Mouse (Mus musculus): ENCODE data around the gene Ptdss2. TPM values are rescaled to one million over a fixed set of nuclear protein-coding genes. Genes with fewer than 3 reads are reported as not detected.
A peak's percentile ranks its signal among the peaks of the same experiment; 100 is the strongest.

The Ptdss2 gene
- total RNA-seq, 2 experiments from 2014 or later = 41.8 to 42.9 TPM

- no peak for DNase-seq
Measured at GRCm38 (mm10) chr7:141173323-141173850, 51.2 kb downstream of the Ptdss2 start.

- no peak for DNase-seq
Measured at GRCm38 (mm10) chr7:141175068-141175467, 52.9 kb downstream of the Ptdss2 start.

GRCm38 (mm10) chr7:141176173-141176572, 54.0 kb downstream of the Ptdss2 start:
- peak; percentile 91 to 92 for DNase-seq

- DNase-seq = no peak
Measured at GRCm38 (mm10) chr7:141188194-141188593, 66.0 kb downstream of the Ptdss2 start.

- no peak for DNase-seq
Measured at GRCm38 (mm10) chr7:141188733-141189132, 66.6 kb downstream of the Ptdss2 start.

- no peak for DNase-seq
Measured at GRCm38 (mm10) chr7:141190220-141190619, 68.0 kb downstream of the Ptdss2 start.

GRCm38 (mm10) chr7:141191036-141191435, 68.9 kb downstream of the Ptdss2 start:
- DNase-seq = peak; percentile 40 to 56

- DNase-seq = no peak
Measured at GRCm38 (mm10) chr7:141191796-141192685, 69.9 kb downstream of the Ptdss2 start.

- DNase-seq = no peak
Measured at GRCm38 (mm10) chr7:141192776-141193347, 70.7 kb downstream of the Ptdss2 start.

- peak; percentile 50 to 71 for DNase-seq
Measured at GRCm38 (mm10) chr7:141193348-141193856, 71.2 kb downstream of the Ptdss2 start.

- peak; percentile 98 to 99 for DNase-seq
Measured at GRCm38 (mm10) chr7:141193948-141194347, 71.8 kb downstream of the Ptdss2 start, which contains the start of the genes Hras and Lrrc56. Gene Hras (minus strand): TSS chr7:141194005. Gene Lrrc56 (plus strand): TSS chr7:141194157.

- no peak for DNase-seq
Measured at GRCm38 (mm10) chr7:141194409-141194808, 72.2 kb downstream of the Ptdss2 start.

- DNase-seq = peak; percentile 92 to 95
Measured at GRCm38 (mm10) chr7:141194830-141195229, 72.6 kb downstream of the Ptdss2 start.

- DNase-seq = no peak
Measured at GRCm38 (mm10) chr7:141195754-141196153, 73.6 kb downstream of the Ptdss2 start.

GRCm38 (mm10) chr7:141196619-141197282, 74.6 kb downstream of the Ptdss2 start:
- DNase-seq = no peak

- DNase-seq = no peak
Measured at GRCm38 (mm10) chr7:141198121-141198520, 75.9 kb downstream of the Ptdss2 start.

- no peak for DNase-seq
Measured at GRCm38 (mm10) chr7:141204546-141204945, 82.4 kb downstream of the Ptdss2 start.

GRCm38 (mm10) chr7:141205504-141205903, 83.3 kb downstream of the Ptdss2 start:
- DNase-seq = no peak

GRCm38 (mm10) chr7:141206182-141206937, 84.2 kb downstream of the Ptdss2 start:
- no peak for DNase-seq

Measured in adrenal gland, postnatal 36 days (tissue).